Mouse (Mus musculus) bone marrow macrophage, adult 2 months (primary cell): ENCODE results near the gene Aff3. TPM values are rescaled to one million over a fixed set of nuclear protein-coding genes. Genes with fewer than 3 reads are reported as not detected.

Source experiments
- H3K27ac ChIP-seq: 2 replicates; pipeline ENCODE4 v1.5.1; 2012; ENCODE audit warnings: low read depth, low read length; ENCODE audit not compliant: insufficient read depth
- H3K4me1 ChIP-seq: 2 replicates; pipeline ENCODE4 v1.6.1; 2012; ENCODE audit warnings: low read length; ENCODE audit not compliant: control insufficient read depth, insufficient read depth
- H3K4me3 ChIP-seq: 2 replicates; pipeline ENCODE4 v1.5.1; 2012; ENCODE audit warnings: mild to moderate bottlenecking, low read length, moderate library complexity; ENCODE audit not compliant: insufficient read depth
- CTCF ChIP-seq: IDR thresholded peaks from 2 replicates; pipeline ENCODE4 v1.5.1; 2012; ENCODE audit warnings: low read depth, mild to moderate bottlenecking, low read length, moderate library complexity
- POLR2A ChIP-seq: IDR thresholded peaks from 2 replicates; pipeline ENCODE4 v1.6.1; 2012; ENCODE audit warnings: mild to moderate bottlenecking, low read depth, low read length, borderline replicate concordance
- polyA plus RNA-seq: library from polyadenylated mRNA; stranded (reverse); fragments of >200 nt; gene quantifications from 2 replicates; pipeline ENCODE4 v1.2.4, GENCODE M21; 2012; ENCODE audit not compliant: missing spikeins, insufficient read depth, insufficient read length

The Aff3 gene
- polyA plus RNA-seq, 1 experiment: not detected

DNA sequence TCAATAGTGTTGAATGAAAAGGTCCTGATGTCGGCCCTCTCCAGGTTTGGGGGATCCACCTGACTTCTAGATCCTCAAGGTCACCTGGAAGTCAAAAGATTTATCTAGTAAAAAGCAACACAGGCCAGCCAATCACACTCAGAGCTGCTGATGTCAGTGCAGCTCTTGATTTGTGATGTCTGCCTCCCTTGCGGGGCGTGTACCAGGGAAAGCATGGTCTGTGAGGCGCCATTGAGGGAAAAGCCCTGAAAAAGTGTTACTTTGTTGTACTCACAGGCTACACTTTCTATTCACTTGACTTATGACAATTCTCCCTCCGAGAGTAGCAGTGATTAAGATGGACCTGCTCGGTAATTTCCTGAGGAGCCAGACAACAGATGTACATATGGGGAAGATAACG is 163.5 kb downstream of the Aff3 start:
- H3K4me3 ChIP-seq: no peak overlapping the region
- no peak overlapping the region for H3K27ac ChIP-seq
- no peak for TF ChIP-seq POLR2A
- TF ChIP-seq CTCF: no peak
- H3K4me1 ChIP-seq: no peaks in the 10 kb centered on the region

- no peak overlapping the region for H3K4me3 ChIP-seq
- no peak for TF ChIP-seq CTCF
- TF ChIP-seq POLR2A: no peak
- H3K4me1 ChIP-seq: no peaks in the 10 kb centered on the region
- no peak overlapping the region for H3K27ac ChIP-seq
Measured at GRCm38 (mm10) chr1:38499500-38499899, 165.3 kb downstream of the Aff3 start.

DNA sequence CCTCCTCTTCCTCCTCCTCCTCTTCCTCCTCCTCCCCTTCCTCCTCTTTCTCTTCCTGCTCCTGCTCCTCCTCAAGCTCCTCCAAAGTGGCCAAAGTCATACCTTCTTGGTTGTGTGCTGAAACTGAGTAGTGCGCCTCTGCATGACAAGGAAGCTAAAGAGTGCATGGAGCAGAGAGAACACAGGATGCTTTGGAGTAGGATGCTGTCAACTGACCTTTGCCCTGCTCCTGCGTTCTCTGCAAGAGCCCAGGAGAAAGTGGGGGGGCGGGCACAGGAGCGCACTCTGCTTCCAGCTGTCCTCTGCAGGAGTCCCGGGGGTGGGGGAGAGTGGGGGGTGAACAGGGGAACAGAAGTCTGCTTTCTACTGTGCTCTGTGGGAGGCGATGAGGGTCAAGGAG is 167.2 kb downstream of the Aff3 start:
- no peak overlapping the region for H3K27ac ChIP-seq
- no peak overlapping the region for H3K4me3 ChIP-seq
- no peaks in the 10 kb centered on the region for H3K4me1 ChIP-seq
- TF ChIP-seq CTCF: no peak
- no peak for TF ChIP-seq POLR2A

- Histone ChIP-seq H3K4me3 (no peak overlapping the region), H3K27ac (no peak overlapping the region), H3K4me1 (no peaks in the 10 kb centered on the region)
- TF ChIP-seq CTCF (no peak), POLR2A (no peak)
Measured at GRCm38 (mm10) chr1:38496886-38497528, 167.7 kb downstream of the Aff3 start.

DNA sequence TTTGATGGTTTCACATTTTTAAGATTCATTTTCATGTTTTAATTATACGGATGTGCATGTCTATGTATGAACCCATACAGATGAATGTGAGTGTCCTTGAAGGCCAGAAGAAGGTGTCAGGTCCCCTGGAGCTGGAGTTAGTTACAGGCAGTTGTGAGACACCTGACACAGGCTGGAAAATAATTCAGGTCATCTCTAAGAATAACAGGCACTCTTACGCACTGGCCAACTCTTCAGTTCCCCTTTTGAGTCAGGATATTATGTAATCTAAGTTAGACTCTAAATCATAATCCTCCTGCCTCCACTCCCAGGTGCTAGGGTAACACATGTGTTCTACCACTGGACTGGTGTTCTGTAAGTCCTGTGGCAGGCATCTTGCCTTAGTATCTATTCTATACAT is 169.5 kb downstream of the Aff3 start:
- TF ChIP-seq CTCF (no peak), POLR2A (no peak)
- H3K4me3 ChIP-seq: no peak overlapping the region
- H3K27ac ChIP-seq: no peak overlapping the region
- no peaks in the 10 kb centered on the region for H3K4me1 ChIP-seq

- Histone ChIP-seq H3K27ac (no peak overlapping the region), H3K4me1 (no peaks in the 10 kb centered on the region), H3K4me3 (no peak overlapping the region)
- TF ChIP-seq CTCF: no peak
- TF ChIP-seq POLR2A: no peak
Measured at GRCm38 (mm10) chr1:38489733-38490132, 175.0 kb downstream of the Aff3 start.

GRCm38 (mm10) chr1:38488667-38489210 is 176.0 kb downstream of the Aff3 start:
- Histone ChIP-seq H3K4me1 (no peaks in the 10 kb centered on the region), H3K4me3 (no peak overlapping the region), H3K27ac (no peak overlapping the region)
- TF ChIP-seq CTCF: no peak
- TF ChIP-seq POLR2A: no peak

GRCm38 (mm10) chr1:38487884-38488283 is 176.9 kb downstream of the Aff3 start:
- H3K4me3 ChIP-seq: no peak overlapping the region
- TF ChIP-seq POLR2A (no peak), CTCF (no peak)
- no peaks in the 10 kb centered on the region for H3K4me1 ChIP-seq
- no peak overlapping the region for H3K27ac ChIP-seq

- Histone ChIP-seq H3K4me1 (no peaks in the 10 kb centered on the region), H3K27ac (no peak overlapping the region), H3K4me3 (no peak overlapping the region)
- TF ChIP-seq POLR2A: no peak
Measured at GRCm38 (mm10) chr1:38483191-38483590, 181.6 kb downstream of the Aff3 start.

DNA sequence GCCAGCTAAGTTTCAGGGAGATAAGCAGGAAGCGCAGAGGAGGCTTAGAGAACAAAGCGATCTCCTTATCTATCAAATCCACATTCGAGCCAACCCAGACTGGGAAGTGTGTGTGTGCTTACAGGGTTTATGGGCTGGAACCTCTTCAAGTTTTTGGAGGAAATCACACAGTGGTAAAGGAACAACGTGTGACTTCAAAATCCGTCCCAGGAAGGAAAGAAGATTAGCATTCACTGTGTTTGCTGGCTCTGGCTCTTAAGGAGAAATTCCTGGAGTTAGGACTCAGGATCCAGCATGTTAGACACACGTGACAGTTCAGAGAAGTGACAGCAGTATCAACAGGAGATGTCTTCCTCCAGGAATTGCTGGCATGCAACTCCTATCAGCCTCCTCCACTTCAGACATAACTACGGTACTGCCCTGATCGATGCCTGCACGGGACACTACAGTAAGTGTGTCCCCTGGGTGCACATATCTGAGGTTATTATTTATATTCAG is 186.5 kb downstream of the Aff3 start:
- Histone ChIP-seq H3K4me1 (no peaks in the 10 kb centered on the region), H3K4me3 (no peak overlapping the region), H3K27ac (no peak overlapping the region)
- TF ChIP-seq CTCF (no peak), POLR2A (no peak)

DNA sequence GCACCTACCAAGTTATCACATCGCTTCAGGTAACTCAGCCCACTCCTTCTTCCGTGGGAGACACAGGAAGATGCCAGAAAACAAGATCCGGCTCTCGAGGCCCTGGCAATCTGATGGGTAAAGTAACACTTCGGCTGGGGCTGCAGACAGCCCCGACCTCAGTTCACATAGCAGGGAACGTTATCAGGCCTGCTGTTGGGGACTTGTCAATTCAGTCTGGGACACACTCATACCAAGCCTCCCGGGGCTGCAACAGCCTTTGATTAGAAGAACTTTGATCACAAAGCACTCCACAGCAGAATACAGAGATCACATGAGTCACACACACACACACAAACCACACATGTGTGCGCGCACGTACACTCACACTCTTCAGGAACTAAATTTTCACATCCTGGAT is 193.9 kb downstream of the Aff3 start:
- H3K4me3 ChIP-seq: no peak overlapping the region
- no peak overlapping the region for H3K27ac ChIP-seq
- H3K4me1 ChIP-seq: no peaks in the 10 kb centered on the region
- no peak for TF ChIP-seq POLR2A
- no peak for TF ChIP-seq CTCF
